Mouse (Mus musculus): Measurements from ENCODE around the gene Ddost. TPM values are rescaled to one million over a fixed set of nuclear protein-coding genes. Genes with fewer than 3 reads are reported as not detected.

Gene Ddost
- polyA plus RNA-seq, 1 experiment = 221 TPM

GRCm38 (mm10) chr4:138343341-138343837, 38.9 kb downstream of the Ddost start:
- no peak for TF ChIP-seq POLR2A (IDR thresholded peaks at IDR 0.05; ENCODE audit: low read depth, low read length)
- TF ChIP-seq CTCF (IDR thresholded peaks at IDR 0.05; ENCODE audit: borderline replicate concordance, insufficient read depth, low read length) = no peak
- H3K4me1 ChIP-seq (ENCODE audit: control insufficient read depth, insufficient read depth, low read length) = peaks cover 6% of the 10 kb centered on the region; the same call in 1 of the 2 replicates
- no peak overlapping the region for H3K4me3 ChIP-seq (ENCODE audit: insufficient read depth, low read length)
- no peak overlapping the region for H3K27ac ChIP-seq (ENCODE audit: insufficient read depth, low read length)

GRCm38 (mm10) chr4:138344891-138345545, 40.5 kb downstream of the Ddost start:
- TF ChIP-seq POLR2A (IDR thresholded peaks at IDR 0.05; ENCODE audit: low read depth, low read length) = no peak
- no peak for TF ChIP-seq CTCF (IDR thresholded peaks at IDR 0.05; ENCODE audit: borderline replicate concordance, insufficient read depth, low read length)
- Histone ChIP-seq H3K27ac (ENCODE audit: insufficient read depth, low read length) (no peak overlapping the region), H3K4me1 (ENCODE audit: control insufficient read depth, insufficient read depth, low read length) (peaks cover 6% of the 10 kb centered on the region; the same call in 1 of the 2 replicates), H3K4me3 (ENCODE audit: insufficient read depth, low read length) (no peak overlapping the region)

- no peak overlapping the region for H3K4me3 ChIP-seq (ENCODE audit: insufficient read depth, low read length)
- TF ChIP-seq POLR2A (IDR thresholded peaks at IDR 0.05; ENCODE audit: low read depth, low read length) (no peak), CTCF (IDR thresholded peaks at IDR 0.05; ENCODE audit: borderline replicate concordance, insufficient read depth, low read length) (no peak)
- no peak overlapping the region for H3K27ac ChIP-seq (ENCODE audit: insufficient read depth, low read length)
- H3K4me1 ChIP-seq (ENCODE audit: control insufficient read depth, insufficient read depth, low read length) = peaks cover 6% of the 10 kb centered on the region; the same call in 1 of the 2 replicates
Observed at GRCm38 (mm10) chr4:138347280-138347679, 42.8 kb downstream of the Ddost start.

- Histone ChIP-seq H3K4me3 (ENCODE audit: insufficient read depth, low read length) (no peak overlapping the region), H3K4me1 (ENCODE audit: control insufficient read depth, insufficient read depth, low read length) (no peaks in the 10 kb centered on the region), H3K27ac (ENCODE audit: insufficient read depth, low read length) (no peak overlapping the region)
- TF ChIP-seq CTCF (IDR thresholded peaks at IDR 0.05; ENCODE audit: borderline replicate concordance, insufficient read depth, low read length) (no peak), POLR2A (IDR thresholded peaks at IDR 0.05; ENCODE audit: low read depth, low read length) (no peak)
Observed at GRCm38 (mm10) chr4:138348716-138349115, 44.2 kb downstream of the Ddost start.

- no peak for TF ChIP-seq CTCF (IDR thresholded peaks at IDR 0.05; ENCODE audit: borderline replicate concordance, insufficient read depth, low read length)
- no peak for TF ChIP-seq POLR2A (IDR thresholded peaks at IDR 0.05; ENCODE audit: low read depth, low read length)
- Histone ChIP-seq H3K4me3 (ENCODE audit: insufficient read depth, low read length) (no peak overlapping the region), H3K4me1 (ENCODE audit: control insufficient read depth, insufficient read depth, low read length) (no peaks in the 10 kb centered on the region), H3K27ac (ENCODE audit: insufficient read depth, low read length) (no peak overlapping the region)
Observed at GRCm38 (mm10) chr4:138351821-138352220, 47.3 kb downstream of the Ddost start.

- Histone ChIP-seq H3K4me3 (ENCODE audit: insufficient read depth, low read length) (no peak overlapping the region), H3K4me1 (ENCODE audit: control insufficient read depth, insufficient read depth, low read length) (no peaks in the 10 kb centered on the region), H3K27ac (ENCODE audit: insufficient read depth, low read length) (no peak overlapping the region)
- no peak for TF ChIP-seq POLR2A (IDR thresholded peaks at IDR 0.05; ENCODE audit: low read depth, low read length)
- TF ChIP-seq CTCF (IDR thresholded peaks at IDR 0.05; ENCODE audit: borderline replicate concordance, insufficient read depth, low read length) = no peak
Observed at GRCm38 (mm10) chr4:138352692-138353091, 48.2 kb downstream of the Ddost start.

GRCm38 (mm10) chr4:138353438-138354171, 49.1 kb downstream of the Ddost start:
- no peaks in the 10 kb centered on the region for H3K4me1 ChIP-seq (ENCODE audit: control insufficient read depth, insufficient read depth, low read length)
- no peak overlapping the region for H3K4me3 ChIP-seq (ENCODE audit: insufficient read depth, low read length)
- no peak overlapping the region for H3K27ac ChIP-seq (ENCODE audit: insufficient read depth, low read length)
- TF ChIP-seq CTCF (IDR thresholded peaks at IDR 0.05; ENCODE audit: borderline replicate concordance, insufficient read depth, low read length) (no peak), POLR2A (IDR thresholded peaks at IDR 0.05; ENCODE audit: low read depth, low read length) (no peak)

- no peak overlapping the region for H3K4me3 ChIP-seq (ENCODE audit: insufficient read depth, low read length)
Observed at GRCm38 (mm10) chr4:138355496-138355895, 51.0 kb downstream of the Ddost start.

GRCm38 (mm10) chr4:138356141-138356540, 51.6 kb downstream of the Ddost start:
- H3K4me1 ChIP-seq (ENCODE audit: control insufficient read depth, insufficient read depth, low read length) = no peaks in the 10 kb centered on the region
- H3K27ac ChIP-seq (ENCODE audit: insufficient read depth, low read length) = peak overlapping the region; percentile 45
- H3K4me3 ChIP-seq (ENCODE audit: insufficient read depth, low read length) = no peak overlapping the region
- TF ChIP-seq POLR2A (IDR thresholded peaks at IDR 0.05; ENCODE audit: low read depth, low read length) (no peak), CTCF (IDR thresholded peaks at IDR 0.05; ENCODE audit: borderline replicate concordance, insufficient read depth, low read length) (no peak)

More at GRCm38 (mm10) chr4:138355496-138355895, 51.0 kb downstream of the Ddost start:
- no peak for TF ChIP-seq POLR2A (IDR thresholded peaks at IDR 0.05; ENCODE audit: low read depth, low read length)
- TF ChIP-seq CTCF (IDR thresholded peaks at IDR 0.05; ENCODE audit: borderline replicate concordance, insufficient read depth, low read length) = no peak
- Histone ChIP-seq H3K27ac (ENCODE audit: insufficient read depth, low read length) (no peak overlapping the region), H3K4me1 (ENCODE audit: control insufficient read depth, insufficient read depth, low read length) (no peaks in the 10 kb centered on the region)

GRCm38 (mm10) chr4:138356551-138356950, 52.0 kb downstream of the Ddost start:
- no peak overlapping the region for H3K4me3 ChIP-seq (ENCODE audit: insufficient read depth, low read length)
- TF ChIP-seq CTCF (IDR thresholded peaks at IDR 0.05; ENCODE audit: borderline replicate concordance, insufficient read depth, low read length) = no peak

More at GRCm38 (mm10) chr4:138356551-138356950, 52.0 kb downstream of the Ddost start:
- H3K27ac ChIP-seq (ENCODE audit: insufficient read depth, low read length) = peak overlapping the region; percentile 81; the same call in 1 of the 2 replicates
- no peaks in the 10 kb centered on the region for H3K4me1 ChIP-seq (ENCODE audit: control insufficient read depth, insufficient read depth, low read length)

Measured in embryonic fibroblast, embryonic 13.5 days (primary cell).